Mouse (Mus musculus) forebrain, embryonic 14.5 days (tissue): Measurements from ENCODE around the gene Trappc13. TPM values are rescaled to one million over a fixed set of nuclear protein-coding genes. Genes with fewer than 3 reads are reported as not detected.

ENCODE experiments used
- polyA plus RNA-seq: library from polyadenylated mRNA; unstranded; fragments of >200 nt; fragmentation: Nextera tagmentation; extraction: Ambion mirVana; gene quantifications from 2 replicates; pipeline ENCODE4 v1.2.1, GENCODE M21; 2014

Trappc13 gene
- polyA plus RNA-seq, 1 experiment from 2014 or later, result 65.7 TPM

Other genes with a start within 250 kb of the Trappc13 start
- 34.6 and 45.6 TPM in 2 replicates for gene Nln, start 68.9 kb downstream of the Trappc13 start, polyA plus RNA-seq
- gene Sgtb, start 68.7 kb downstream of the Trappc13 start, polyA plus RNA-seq, result 29.4 and 32.1 TPM in 2 replicates
- gene Trim23, start 328 bp upstream of the Trappc13 start, polyA plus RNA-seq, result 39.9 and 46.6 TPM in 2 replicates
- gene Cenpk, start 50.1 kb upstream of the Trappc13 start, polyA plus RNA-seq, result 27.9 and 33.1 TPM in 2 replicates
- 7.8 and 9.0 TPM in 2 replicates for gene Ppwd1, start 50.4 kb upstream of the Trappc13 start, polyA plus RNA-seq
- 2.0 and 2.2 TPM in 2 replicates for gene Adamts6, start 109.4 kb upstream of the Trappc13 start, polyA plus RNA-seq